Mouse (Mus musculus): Measurements from ENCODE around the gene Rnf26.
"Not testable (repeated sequence)": the region's sequence is repeated elsewhere in the genome, so short reads cannot be mapped to it uniquely, and the experiment has no call there.

Rnf26 gene

GRCm38 (mm10) chr9:44125546-44126428, 12.5 kb upstream of the Rnf26 start:
- peak in 1 of 2 experiments; percentile 61 for DNase-seq (ENCODE audit: low read depth in 1 of 2, low spot score in 2 of 2)

GRCm38 (mm10) chr9:44125026-44125425, 11.7 kb upstream of the Rnf26 start:
- no peak for DNase-seq (ENCODE audit: low read depth in 1 of 2, low spot score in 2 of 2)

- no peak for DNase-seq (ENCODE audit: low read depth in 1 of 2, low spot score in 2 of 2)
These were observed 11.0 kb upstream of the Rnf26 start for GRCm38 (mm10) chr9:44124317-44124716.

- DNase-seq (ENCODE audit: low read depth in 1 of 2, low spot score in 2 of 2) = no peak
These were observed 6.7 kb upstream of the Rnf26 start for GRCm38 (mm10) chr9:44119948-44120465.

GRCm38 (mm10) chr9:44119011-44119410, 5.7 kb upstream of the Rnf26 start:
- DNase-seq (ENCODE audit: low read depth in 1 of 2, low spot score in 2 of 2) = no peak

- DNase-seq (ENCODE audit: low read depth in 1 of 2, low spot score in 2 of 2) = no peak
These were observed 2.9 kb upstream of the Rnf26 start for GRCm38 (mm10) chr9:44116182-44116581.

GRCm38 (mm10) chr9:44115599-44115998, 2.3 kb upstream of the Rnf26 start:
- DNase-seq (ENCODE audit: low read depth in 1 of 2, low spot score in 2 of 2) = no peak

GRCm38 (mm10) chr9:44114453-44114852, 1.1 kb upstream of the Rnf26 start:
- DNase-seq (ENCODE audit: low read depth in 1 of 2, low spot score in 2 of 2) = no peak

- DNase-seq (ENCODE audit: low read depth in 1 of 2, low spot score in 2 of 2) = not testable (repeated sequence)
These were observed 1.4 kb downstream of the Rnf26 start for GRCm38 (mm10) chr9:44111909-44112308.

- peak in 1 of 2 experiments; percentile 58 for DNase-seq (ENCODE audit: low read depth in 1 of 2, low spot score in 2 of 2)
These were observed 3.8 kb downstream of the Rnf26 start for GRCm38 (mm10) chr9:44109360-44110095.

- no peak for DNase-seq (ENCODE audit: low read depth in 1 of 2, low spot score in 2 of 2)
These were observed 4.9 kb downstream of the Rnf26 start for GRCm38 (mm10) chr9:44108269-44109055.

- no peak for DNase-seq (ENCODE audit: low read depth in 1 of 2, low spot score in 2 of 2)
These were observed 5.6 kb downstream of the Rnf26 start for GRCm38 (mm10) chr9:44107557-44108179.

GRCm38 (mm10) chr9:44107110-44107509, 6.2 kb downstream of the Rnf26 start, which contains the start of gene C1qtnf5:
C1qtnf5 (plus strand) TSS chr9:44107245.
- no peak for DNase-seq (ENCODE audit: low read depth in 1 of 2, low spot score in 2 of 2)

- DNase-seq (ENCODE audit: low read depth in 1 of 2, low spot score in 2 of 2) = no peak
These were observed 6.7 kb downstream of the Rnf26 start for GRCm38 (mm10) chr9:44106596-44106995.

- no peak for DNase-seq (ENCODE audit: low read depth in 1 of 2, low spot score in 2 of 2)
These were observed 7.1 kb downstream of the Rnf26 start for GRCm38 (mm10) chr9:44106182-44106581.

GRCm38 (mm10) chr9:44105781-44106180, 7.5 kb downstream of the Rnf26 start:
- DNase-seq (ENCODE audit: low read depth in 1 of 2, low spot score in 2 of 2) = no peak

GRCm38 (mm10) chr9:44104881-44105280, 8.4 kb downstream of the Rnf26 start:
- DNase-seq (ENCODE audit: low read depth in 1 of 2, low spot score in 2 of 2) = no peak

- DNase-seq (ENCODE audit: low read depth in 1 of 2, low spot score in 2 of 2) = no peak
These were observed 11.8 kb downstream of the Rnf26 start, which contains the start of gene Mfrp for GRCm38 (mm10) chr9:44101490-44101889. Mfrp (plus strand) TSS chr9:44101729.

GRCm38 (mm10) chr9:44096536-44096935, 16.8 kb downstream of the Rnf26 start:
- no peak for DNase-seq (ENCODE audit: low read depth in 1 of 2, low spot score in 2 of 2)

GRCm38 (mm10) chr9:44095781-44096180, 17.5 kb downstream of the Rnf26 start:
- DNase-seq (ENCODE audit: low read depth in 1 of 2, low spot score in 2 of 2) = no peak

- DNase-seq (ENCODE audit: low read depth in 1 of 2, low spot score in 2 of 2) = no peak
These were observed 18.6 kb downstream of the Rnf26 start for GRCm38 (mm10) chr9:44094737-44095136.

All from monocyte, adult 2 months (primary cell).